Mouse (Mus musculus): ENCODE results near the gene Ift81. TPM values are rescaled to one million over a fixed set of nuclear protein-coding genes. Genes with fewer than 3 reads are reported as not detected.

Gene Ift81
- total RNA-seq, 1 experiment from 2014 or later = 6.1 TPM

DNA sequence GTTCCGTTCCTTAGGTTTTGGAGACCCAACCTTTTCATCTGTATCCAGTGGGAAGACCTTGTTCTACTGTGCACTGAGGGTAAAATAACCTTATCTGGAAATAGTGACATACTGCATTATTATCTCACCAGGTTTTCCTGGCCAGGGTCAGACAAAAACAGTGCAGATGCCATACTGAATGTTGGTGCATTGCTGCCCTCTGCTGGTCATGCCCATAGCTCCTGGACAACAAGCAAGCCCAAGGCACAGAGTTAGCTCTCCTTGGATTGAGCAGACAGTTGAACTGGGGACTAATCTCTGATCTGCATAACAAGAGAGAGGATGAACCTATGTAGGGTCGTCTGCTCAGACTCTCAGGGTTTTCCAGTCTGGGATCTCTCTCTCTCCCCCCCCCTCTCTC is 12.9 kb upstream of the Ift81 start:
- ATAC-seq (replicated peaks; ENCODE audit: low read depth, poor library complexity, severe bottlenecking) = peak; percentile 92

DNA sequence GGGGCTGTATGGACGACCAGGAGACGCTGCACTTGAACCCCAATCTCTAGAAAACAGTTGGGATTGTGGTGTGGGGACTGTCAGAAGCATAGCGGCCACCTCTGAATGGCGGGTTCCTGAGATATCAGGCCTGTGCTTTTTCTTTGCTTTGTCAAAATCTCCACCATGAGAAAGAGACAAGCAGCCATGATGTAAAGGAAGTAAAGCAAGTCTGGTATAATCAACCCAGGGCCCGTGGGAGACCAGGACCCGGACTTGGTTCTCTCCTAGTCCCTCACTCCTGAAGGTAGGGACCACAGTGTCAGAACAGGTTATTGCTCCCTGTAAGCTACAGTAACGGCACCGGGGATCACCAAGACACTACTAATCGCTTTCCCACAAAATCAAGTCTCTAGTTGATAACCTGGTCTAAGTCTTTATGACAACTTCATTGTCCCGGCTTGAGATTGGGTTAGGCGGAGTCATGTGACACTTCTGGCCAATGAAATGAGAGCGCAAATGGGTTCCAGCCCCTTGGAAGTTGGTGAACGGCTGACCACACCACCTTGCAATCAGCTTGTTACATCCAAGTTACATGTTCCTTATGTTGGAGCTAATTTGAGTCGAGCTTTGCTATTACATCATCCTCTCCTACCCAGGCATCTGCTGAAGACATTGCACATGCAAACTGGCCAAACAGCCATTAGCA is 11.4 kb upstream of the Ift81 start:
- no peak for ATAC-seq (replicated peaks; ENCODE audit: low read depth, poor library complexity, severe bottlenecking)

DNA sequence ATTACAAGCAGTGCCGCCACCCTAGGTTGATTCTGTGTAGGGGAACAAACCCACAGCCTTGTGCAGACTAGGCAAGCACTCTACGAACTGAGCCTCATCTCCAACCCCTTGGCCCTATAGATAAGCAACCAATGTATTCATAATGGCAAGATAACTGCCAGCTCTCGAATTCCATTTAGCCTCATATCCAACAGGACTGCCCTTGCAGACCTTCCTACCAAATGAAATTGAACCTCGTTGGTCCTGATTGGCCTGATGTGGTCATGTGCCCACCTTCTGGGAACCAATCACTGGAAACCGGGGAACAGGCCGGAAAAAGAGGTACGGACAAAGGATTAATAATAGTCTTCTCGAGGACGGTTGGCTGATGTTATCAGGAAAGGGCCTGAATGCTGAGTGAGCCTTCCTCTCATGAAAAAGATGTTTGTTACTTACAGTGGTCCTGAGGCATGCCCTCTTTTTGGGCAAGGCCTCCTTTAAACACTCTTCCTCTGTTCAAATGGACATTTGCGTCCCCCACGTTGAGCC is 10.7 kb upstream of the Ift81 start:
- ATAC-seq (replicated peaks; ENCODE audit: low read depth, poor library complexity, severe bottlenecking) = 0 out of 2 replicates have a peak, but pooled peaks have one; percentile 6

DNA sequence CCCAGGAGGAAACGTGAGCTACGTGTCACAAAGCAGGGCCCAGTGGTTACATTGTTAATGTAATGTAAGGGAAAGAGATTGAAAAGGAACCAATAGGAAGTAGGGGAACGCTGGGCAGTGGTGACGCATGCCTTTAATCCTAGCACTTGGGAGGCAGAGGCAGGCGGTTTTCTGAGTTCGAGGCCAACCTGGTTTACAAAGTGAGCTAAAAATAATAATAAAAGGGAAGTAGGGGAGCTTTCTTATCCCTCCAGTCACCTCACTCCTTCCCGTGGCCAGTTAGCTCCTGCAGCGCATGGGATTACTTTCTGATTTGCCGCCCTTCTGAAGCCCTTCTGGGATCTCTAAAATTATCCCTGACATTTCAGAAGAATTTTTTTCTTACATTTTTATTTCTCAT is 9.5 kb upstream of the Ift81 start:
- ATAC-seq (replicated peaks; ENCODE audit: low read depth, poor library complexity, severe bottlenecking) = no peak

DNA sequence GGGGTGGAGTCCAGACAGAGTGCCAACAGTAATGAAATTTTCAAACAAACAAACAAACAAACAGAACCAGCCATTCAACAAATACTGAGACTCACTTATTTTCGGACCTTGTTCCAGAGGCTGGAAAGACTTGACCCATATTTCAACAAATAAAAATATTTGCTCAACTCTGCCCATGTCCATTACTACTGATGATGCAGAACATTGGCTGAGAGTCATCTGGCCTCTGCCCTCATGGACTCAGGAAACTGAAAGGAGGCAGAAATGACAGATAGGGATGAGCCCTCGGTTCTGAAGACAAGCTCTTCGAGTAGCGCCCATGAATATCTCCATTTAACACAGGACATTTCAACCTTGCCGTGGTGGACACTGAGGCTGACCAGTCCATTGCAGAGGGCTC is 8.2 kb upstream of the Ift81 start:
- no peak for ATAC-seq (replicated peaks; ENCODE audit: low read depth, poor library complexity, severe bottlenecking)

DNA sequence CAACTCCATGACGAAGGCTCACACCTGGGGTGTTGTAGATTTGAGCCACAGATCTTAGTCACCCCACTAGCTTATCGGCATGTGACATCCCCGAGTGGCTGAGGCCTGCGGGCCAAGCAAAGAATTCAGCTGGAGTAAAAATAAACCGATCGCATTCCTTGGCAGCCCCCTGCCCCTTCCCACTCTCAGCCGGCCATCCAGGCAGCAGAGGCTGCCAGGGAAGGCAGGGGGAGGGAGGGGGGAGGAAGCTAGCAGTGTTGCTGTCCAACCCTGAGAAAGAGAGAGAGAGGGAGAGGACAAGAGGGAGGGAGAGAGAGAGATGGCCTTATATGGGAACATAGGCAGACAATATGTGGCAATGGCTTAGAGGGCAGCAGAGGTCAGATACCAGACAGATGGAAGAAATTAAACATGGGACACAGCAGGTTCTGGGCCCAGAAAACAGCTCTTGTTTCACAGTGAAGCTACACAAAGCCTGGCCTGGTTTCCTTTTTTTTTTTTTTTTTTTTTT is 7.1 kb upstream of the Ift81 start:
- ATAC-seq (replicated peaks; ENCODE audit: low read depth, poor library complexity, severe bottlenecking) = no peak

DNA sequence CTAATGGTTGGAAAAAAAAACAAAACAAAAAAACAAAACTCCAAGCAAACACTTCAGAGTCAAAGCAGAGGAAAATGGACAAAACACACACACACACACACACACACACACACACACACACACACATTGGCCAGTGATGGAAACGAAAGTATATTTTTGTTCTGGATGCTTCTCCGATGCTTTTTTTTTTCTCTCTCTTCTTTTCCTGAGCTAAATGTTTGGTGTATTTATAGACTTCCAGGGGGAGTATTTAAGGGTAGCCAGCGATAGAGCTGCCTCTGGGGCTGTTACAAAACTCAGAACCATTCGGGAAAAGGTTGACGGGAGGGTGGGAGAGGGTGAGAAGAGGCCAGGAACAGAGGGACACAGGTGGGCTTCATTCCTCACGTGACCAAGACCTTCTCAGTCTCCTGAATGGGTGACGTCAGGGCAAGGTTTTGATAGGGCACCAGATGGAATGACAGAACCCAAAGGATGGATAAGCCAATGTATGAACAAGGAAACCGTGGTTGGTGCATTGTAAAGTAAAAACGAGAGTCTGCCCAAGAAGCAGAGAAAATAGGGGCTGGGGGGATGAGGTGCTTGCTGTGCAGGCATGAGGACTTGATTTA is 5.5 kb upstream of the Ift81 start:
- no peak for ATAC-seq (replicated peaks; ENCODE audit: low read depth, poor library complexity, severe bottlenecking)

DNA sequence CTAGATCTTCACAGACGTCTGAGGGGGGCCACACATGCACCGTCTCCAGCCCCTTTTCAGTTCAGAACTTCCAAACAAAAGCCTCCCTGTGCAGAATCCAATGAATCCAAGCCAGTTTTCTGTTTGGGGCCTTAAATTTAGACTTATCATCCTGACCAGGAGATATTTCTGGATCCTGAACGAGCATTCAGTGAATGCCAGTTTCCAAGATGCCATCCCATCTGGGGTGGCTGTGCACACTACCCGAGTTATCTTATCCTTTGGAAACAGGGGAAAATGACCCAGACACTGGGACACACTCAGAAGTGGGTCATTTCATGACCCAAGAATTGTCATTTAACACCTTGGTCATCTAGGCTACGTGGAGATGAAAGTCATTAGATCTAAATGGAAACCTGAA is 3.4 kb upstream of the Ift81 start:
- ATAC-seq (replicated peaks; ENCODE audit: low read depth, poor library complexity, severe bottlenecking) = no peak

DNA sequence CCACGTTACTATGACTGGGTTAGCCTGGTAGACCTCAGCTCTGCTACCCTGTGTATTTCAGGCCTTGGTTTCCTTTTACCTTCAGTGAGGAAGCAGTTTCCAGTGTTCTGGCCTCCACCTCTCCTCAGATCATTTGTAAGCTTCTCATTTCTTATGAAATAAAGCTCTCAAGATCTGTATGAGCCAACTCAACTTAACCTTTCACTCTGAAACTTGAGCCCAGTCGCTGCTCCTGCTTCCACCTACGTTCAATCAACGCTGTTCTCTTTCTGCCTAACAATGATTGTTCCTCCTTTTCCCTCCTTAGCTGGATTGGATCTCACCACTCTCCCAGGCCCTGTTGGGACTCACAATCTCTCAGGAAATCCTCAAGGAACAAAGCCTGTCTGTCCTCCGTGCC is 2.7 kb downstream of the Ift81 start:
- no peak for ATAC-seq (replicated peaks; ENCODE audit: low read depth, poor library complexity, severe bottlenecking)

DNA sequence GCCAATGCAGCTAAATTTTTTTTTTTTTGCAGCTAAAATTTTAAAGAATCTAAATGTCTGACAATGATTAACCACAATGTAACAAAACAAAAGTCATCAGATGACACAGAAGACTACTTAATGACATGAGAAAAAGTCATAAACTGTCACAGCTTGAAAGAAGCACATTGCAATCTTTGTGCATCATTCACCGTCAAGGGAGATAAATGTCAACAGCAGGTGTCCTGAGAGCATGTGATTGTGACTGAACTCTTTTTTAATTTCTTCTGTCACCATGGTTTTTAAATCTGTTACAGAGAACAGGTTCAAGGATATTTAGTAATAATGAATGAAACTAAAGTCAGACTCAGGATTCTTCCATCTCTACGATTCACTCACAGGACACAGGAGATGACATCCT is 9.4 kb downstream of the Ift81 start:
- ATAC-seq (replicated peaks; ENCODE audit: low read depth, poor library complexity, severe bottlenecking) = no peak

DNA sequence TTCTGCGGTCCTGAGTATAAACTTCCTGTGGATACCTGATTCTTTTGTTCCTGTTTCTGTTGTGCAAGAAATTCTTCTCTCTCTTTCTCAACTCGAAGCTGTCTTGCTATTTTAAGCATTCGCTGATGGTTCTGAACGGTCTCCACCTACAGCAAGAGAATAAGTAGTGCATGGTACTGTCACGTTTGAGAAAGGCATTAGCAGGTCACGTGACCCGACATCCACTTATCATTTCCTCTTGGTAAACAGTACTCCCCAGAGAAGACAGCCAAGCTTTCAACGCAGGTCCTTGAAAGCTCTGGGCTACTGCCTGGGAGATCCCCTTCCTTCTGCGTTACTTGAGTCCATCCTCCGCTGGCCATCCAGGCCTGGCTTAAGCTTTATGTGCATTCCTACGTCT is 12.1 kb downstream of the Ift81 start:
- ATAC-seq (replicated peaks; ENCODE audit: low read depth, poor library complexity, severe bottlenecking) = peak; percentile 99

DNA sequence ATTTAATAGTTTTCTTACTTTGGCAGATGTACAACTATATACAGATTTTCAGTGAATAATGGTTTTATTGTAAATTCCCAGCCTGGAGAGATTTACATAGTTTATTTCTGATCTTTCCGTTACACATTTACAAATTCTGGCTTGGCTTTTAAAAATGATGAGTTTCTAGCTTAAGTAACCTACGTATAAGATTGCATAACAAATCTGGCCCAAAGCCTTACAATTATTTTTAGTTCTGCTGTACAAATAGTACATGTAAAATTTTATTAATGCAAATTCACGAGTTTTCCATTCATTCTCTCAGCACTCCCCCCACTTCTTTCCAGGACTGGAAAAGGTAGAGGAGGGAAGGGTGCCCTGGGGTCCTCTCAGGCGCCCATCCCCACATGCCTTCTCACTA is 18.8 kb downstream of the Ift81 start:
- ATAC-seq (replicated peaks; ENCODE audit: low read depth, poor library complexity, severe bottlenecking) = no peak

DNA sequence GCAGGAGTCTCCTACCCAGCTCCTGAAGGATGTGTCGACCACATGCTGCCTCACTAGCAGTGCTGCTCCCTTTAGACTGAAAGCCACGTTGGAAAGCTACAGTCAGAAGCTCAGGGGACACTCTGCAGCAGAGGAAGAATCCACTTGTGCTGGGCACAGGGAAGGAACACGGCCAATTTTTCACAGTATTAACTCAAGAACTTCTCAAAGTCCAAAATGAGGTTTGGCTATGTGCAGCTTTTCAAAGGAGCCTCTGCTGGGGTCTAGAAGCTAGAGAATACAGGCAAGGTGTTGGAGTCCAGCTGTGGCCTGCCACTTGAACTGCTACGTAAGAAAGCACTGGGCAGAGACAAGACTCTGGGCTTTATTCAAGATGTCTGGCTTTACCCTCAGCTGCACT is 24.4 kb downstream of the Ift81 start:
- ATAC-seq (replicated peaks; ENCODE audit: low read depth, poor library complexity, severe bottlenecking) = no peak

DNA sequence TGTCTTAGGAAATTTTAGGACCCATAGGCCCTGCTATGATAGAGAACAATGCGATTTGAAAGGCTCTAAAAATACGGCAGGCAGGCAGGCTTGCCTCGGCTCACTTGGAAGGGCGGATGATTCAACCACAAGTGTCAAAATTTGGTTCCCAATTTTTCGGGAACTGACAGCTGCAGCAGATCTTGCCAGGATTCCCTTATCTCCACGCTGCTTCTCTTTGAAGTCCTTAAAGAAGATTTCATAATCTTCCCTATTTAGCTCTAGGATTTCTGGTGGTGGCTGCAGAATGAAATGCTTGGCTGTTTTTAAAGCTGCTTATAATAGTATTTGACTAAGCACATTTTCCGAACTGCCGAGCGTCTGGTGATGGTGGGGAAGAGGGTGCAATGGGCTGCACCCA is 28.8 kb downstream of the Ift81 start:
- ATAC-seq (replicated peaks; ENCODE audit: low read depth, poor library complexity, severe bottlenecking) = no peak

DNA sequence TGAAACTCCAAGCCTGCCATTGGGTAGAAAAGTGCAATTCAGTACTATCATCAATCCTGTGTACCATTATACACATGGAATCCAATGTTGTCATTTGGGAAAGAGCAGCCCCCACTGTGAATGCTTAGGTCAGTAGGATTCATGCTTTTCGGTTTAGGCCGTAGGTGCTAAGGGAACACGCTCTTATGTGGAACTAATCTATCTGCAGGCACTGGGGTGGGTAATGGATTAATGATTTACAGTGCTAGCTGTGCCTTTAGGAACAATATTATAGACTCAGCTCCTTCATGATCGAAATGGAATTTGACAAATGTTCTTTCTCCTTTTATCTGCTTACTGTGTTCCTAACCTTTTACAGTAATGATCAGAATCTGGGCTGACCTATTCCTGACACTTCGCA is 30.2 kb downstream of the Ift81 start:
- ATAC-seq (replicated peaks; ENCODE audit: low read depth, poor library complexity, severe bottlenecking) = no peak

DNA sequence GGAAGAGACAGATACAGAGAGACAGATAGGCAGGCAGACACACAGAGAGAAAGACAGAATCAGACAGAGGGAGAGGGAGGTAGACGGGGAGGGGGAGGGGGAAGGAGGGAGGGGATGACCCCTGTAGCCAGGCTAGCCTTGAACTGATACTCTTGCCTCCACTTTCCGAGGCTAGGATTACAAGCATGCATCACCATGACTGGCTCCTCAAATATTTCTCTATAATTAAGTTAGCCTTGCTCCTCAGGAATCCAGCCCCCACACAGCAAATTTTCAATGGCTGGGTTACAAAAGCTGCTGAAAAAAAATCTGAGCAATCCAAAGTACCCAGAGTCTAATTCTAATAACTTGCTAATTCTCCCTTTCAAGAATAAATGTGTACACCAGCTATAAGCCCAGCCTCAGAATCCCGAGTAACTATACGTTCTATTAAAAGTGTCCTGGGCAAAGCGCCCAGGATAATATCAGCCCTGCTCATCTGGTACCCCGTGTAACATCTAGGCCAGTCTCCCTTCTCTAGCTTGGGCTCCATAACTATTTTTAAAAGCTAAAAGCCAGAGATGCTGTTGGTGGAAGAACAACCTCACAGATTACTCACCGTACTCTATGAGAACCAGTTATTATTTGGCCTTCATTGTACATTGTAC is 37.5 kb downstream of the Ift81 start:
- ATAC-seq (replicated peaks; ENCODE audit: low read depth, poor library complexity, severe bottlenecking) = no peak

DNA sequence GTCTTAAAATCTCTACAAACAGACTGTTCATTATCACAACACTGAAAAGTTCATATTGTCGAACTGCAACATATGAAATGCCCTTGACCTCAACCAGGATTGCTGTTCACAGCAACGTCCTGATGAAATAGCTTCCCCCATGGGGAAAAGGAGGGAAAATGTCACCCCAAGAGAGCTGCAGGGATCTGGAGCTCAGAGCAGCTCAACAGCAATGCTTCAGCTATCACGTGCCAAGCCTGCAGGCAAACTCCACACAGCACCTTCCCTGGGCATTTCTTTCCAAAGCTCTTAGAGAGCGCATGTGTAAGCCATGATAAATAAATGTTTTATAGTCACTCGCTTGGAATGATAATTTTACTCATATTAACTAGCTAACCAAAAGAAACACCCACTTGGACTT is 42.3 kb downstream of the Ift81 start:
- ATAC-seq (replicated peaks; ENCODE audit: low read depth, poor library complexity, severe bottlenecking) = no peak

DNA sequence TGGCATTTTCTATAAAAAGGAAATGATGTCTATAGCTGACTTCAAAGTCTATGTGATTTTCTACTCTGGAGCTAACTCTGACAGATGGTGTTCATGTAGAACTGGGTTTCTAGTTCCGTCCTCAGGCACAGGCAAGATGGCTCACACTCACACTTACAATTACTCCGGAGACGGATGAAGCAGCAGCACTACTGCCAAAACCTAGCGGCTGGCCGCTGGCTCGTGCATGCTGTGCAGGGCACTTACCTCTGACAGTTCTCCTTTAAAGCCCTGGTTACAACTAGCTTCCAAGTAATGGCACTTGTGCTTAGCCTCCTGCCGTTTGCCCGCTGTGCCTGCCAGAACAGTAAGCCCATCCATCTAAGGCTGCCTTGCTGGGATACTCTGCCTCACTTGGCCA is 47.7 kb downstream of the Ift81 start:
- ATAC-seq (replicated peaks; ENCODE audit: low read depth, poor library complexity, severe bottlenecking) = no peak

DNA sequence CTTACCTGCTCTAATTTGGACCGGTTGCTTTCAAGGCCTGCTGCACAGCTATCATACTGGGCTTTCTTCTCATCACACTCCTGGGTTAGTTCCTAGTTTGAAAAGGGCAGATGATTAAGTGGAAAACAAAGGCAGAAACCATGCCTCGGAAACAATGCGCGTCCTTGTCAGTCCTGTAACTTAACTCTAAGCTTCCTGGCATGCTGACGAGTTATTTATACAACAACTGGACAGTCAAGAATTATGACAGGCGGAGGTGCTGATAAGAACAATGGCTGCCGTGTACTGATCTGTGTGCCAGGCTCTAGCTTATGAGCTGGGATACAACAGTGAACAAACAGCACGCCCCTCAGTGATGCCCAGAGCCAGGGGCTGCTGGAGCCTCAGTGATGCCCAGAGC is 53.7 kb downstream of the Ift81 start:
- ATAC-seq (replicated peaks; ENCODE audit: low read depth, poor library complexity, severe bottlenecking) = no peak

DNA sequence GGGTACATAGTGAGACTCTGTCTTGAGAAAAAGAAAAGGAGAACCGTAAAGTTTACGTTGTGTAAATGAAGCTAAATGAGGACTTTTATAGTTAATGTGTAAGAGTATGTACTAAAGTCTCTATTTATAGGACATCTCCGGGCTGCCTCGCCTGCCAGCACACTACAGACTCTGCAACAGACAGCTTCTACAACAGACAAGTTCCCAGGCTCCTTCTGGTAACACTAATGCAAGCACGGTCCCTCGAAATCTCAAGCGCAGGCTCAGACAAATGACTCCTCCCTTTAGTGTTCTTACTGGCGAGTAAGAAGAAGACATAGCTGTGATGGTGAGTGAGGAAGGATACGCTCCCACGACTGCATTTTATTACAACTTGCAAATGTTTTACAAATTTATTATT is 56.2 kb downstream of the Ift81 start:
- ATAC-seq (replicated peaks; ENCODE audit: low read depth, poor library complexity, severe bottlenecking) = no peak

DNA sequence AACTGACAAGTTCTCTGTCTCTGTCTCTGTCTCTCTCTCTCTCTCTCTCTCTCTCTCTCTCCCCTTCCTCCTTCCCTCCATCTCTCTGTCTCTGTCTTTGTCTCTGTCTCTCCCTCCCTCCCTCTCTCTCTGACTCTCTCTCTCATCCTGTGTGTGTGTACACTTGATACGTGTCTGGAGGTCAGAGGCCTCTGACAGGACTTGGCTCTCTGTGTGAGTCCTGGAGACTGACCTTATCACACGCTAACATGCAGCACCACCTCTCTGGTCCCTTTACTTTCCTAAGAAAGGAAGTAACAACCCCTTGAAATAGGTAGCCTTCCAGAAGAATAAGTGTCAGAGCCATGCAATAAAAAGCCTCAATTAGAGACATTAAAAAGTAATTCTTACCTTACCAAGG is 59.2 kb downstream of the Ift81 start:
- ATAC-seq (replicated peaks; ENCODE audit: low read depth, poor library complexity, severe bottlenecking) = no peak

Measured in common myeloid progenitor, adult 5-6 weeks (primary cell).